Mouse (Mus musculus): ENCODE results near the gene Lrrc8b. TPM values are rescaled to one million over a fixed set of nuclear protein-coding genes. Genes with fewer than 3 reads are reported as not detected.

Lrrc8b gene
- polyA plus RNA-seq, 1 experiment from 2014 or later, result 5.4 TPM

- H3K36me3 ChIP-seq (ENCODE audit: control insufficient read depth, insufficient read depth, low read length), result peaks cover 16% of the 10 kb centered on the region
- H3K9ac ChIP-seq (ENCODE audit: low read length), result peak overlapping the region; percentile 95
- no peaks in the 10 kb centered on the region for H3K27me3 ChIP-seq (ENCODE audit: control insufficient read depth, insufficient read depth, low read length)
- no peaks in the 10 kb centered on the region for H3K9me3 ChIP-seq (ENCODE audit: control insufficient read depth, low read length)
- peak overlapping the region; percentile 99 to 100 for H3K27ac ChIP-seq (replicated peaks in 1 of 2; ENCODE audit: control insufficient read depth in 1 of 2, insufficient read depth in 1 of 2, low read depth in 2 of 2, low read length in 2 of 2)
- peaks cover 19 to 61% of the 10 kb centered on the region in 2 experiments for H3K4me1 ChIP-seq (ENCODE audit: control insufficient read depth in 2 of 2, insufficient read depth in 2 of 2, low read length in 2 of 2)
- ATAC-seq (ENCODE audit: insufficient number of reproducible peaks, insufficient read depth, low FRiP score, low read depth), result no peak
- peak overlapping the region; percentile 87 for H3K4me2 ChIP-seq (ENCODE audit: low read length)
- H3K4me3 ChIP-seq (ENCODE audit: control insufficient read depth in 1 of 2, insufficient read depth in 1 of 2, low read depth in 1 of 2, low read length in 2 of 2), result peak overlapping the region; percentile 81 to 88
- 0% methylated on average over 5 of the region's 5 CpGs for WGBS
Measured at GRCm38 (mm10) chr5:105519976-105520300, 104.4 kb downstream of the Lrrc8b start.

GRCm38 (mm10) chr5:105520442-105520965 lies 104.9 kb downstream of the Lrrc8b start:
- no peaks in the 10 kb centered on the region for H3K9me3 ChIP-seq (ENCODE audit: control insufficient read depth, low read length)
- peak overlapping the region; percentile 81 to 88 for H3K4me3 ChIP-seq (ENCODE audit: control insufficient read depth in 1 of 2, insufficient read depth in 1 of 2, low read depth in 1 of 2, low read length in 2 of 2)
- peaks cover 21% of the 10 kb centered on the region for H3K36me3 ChIP-seq (ENCODE audit: control insufficient read depth, insufficient read depth, low read length)
- peak overlapping the region; percentile 99 to 100 for H3K27ac ChIP-seq (replicated peaks in 1 of 2; ENCODE audit: control insufficient read depth in 1 of 2, insufficient read depth in 1 of 2, low read depth in 2 of 2, low read length in 2 of 2)
- H3K4me2 ChIP-seq (ENCODE audit: low read length), result peak overlapping the region; percentile 87
- H3K9ac ChIP-seq (ENCODE audit: low read length), result peak overlapping the region; percentile 95
- no peak for ATAC-seq (ENCODE audit: insufficient number of reproducible peaks, insufficient read depth, low FRiP score, low read depth)
- H3K4me1 ChIP-seq (ENCODE audit: control insufficient read depth in 2 of 2, insufficient read depth in 2 of 2, low read length in 2 of 2), result peaks cover 22 to 67% of the 10 kb centered on the region in 2 experiments
- whole genome bisulfite sequencing, result 17% methylated on average over 9 of the region's 9 CpGs
- no peaks in the 10 kb centered on the region for H3K27me3 ChIP-seq (ENCODE audit: control insufficient read depth, insufficient read depth, low read length)

GRCm38 (mm10) chr5:105523452-105523851 lies 107.9 kb downstream of the Lrrc8b start:
- H3K4me2 ChIP-seq (ENCODE audit: low read length), result peak overlapping the region; percentile 51
- H3K4me3 ChIP-seq (ENCODE audit: control insufficient read depth in 1 of 2, insufficient read depth in 1 of 2, low read depth in 1 of 2, low read length in 2 of 2), result no peak overlapping the region
- no peaks in the 10 kb centered on the region for H3K9me3 ChIP-seq (ENCODE audit: control insufficient read depth, low read length)
- 0 out of 2 replicates have a peak, but pooled peaks have one; percentile 31 for ATAC-seq (ENCODE audit: insufficient number of reproducible peaks, insufficient read depth, low FRiP score, low read depth)
- 21% methylated on average over 3 of the region's 3 CpGs for WGBS
- H3K27me3 ChIP-seq (ENCODE audit: control insufficient read depth, insufficient read depth, low read length), result no peaks in the 10 kb centered on the region
- H3K9ac ChIP-seq (ENCODE audit: low read length), result peak overlapping the region; percentile 51
- H3K27ac ChIP-seq (replicated peaks in 1 of 2; ENCODE audit: control insufficient read depth in 1 of 2, insufficient read depth in 1 of 2, low read depth in 2 of 2, low read length in 2 of 2), result peak overlapping the region; percentile 47 to 82
- H3K36me3 ChIP-seq (ENCODE audit: control insufficient read depth, insufficient read depth, low read length), result peaks cover 30% of the 10 kb centered on the region
- peaks cover 22 to 69% of the 10 kb centered on the region in 2 experiments for H3K4me1 ChIP-seq (ENCODE audit: control insufficient read depth in 2 of 2, insufficient read depth in 2 of 2, low read length in 2 of 2)

GRCm38 (mm10) chr5:105525004-105525403 lies 109.4 kb downstream of the Lrrc8b start:
- Histone ChIP-seq H3K9ac (ENCODE audit: low read length) (no peak overlapping the region), H3K4me1 (ENCODE audit: control insufficient read depth in 2 of 2, insufficient read depth in 2 of 2, low read length in 2 of 2) (peaks cover 20 to 83% of the 10 kb centered on the region in 2 experiments), H3K4me3 (ENCODE audit: control insufficient read depth in 1 of 2, insufficient read depth in 1 of 2, low read depth in 1 of 2, low read length in 2 of 2) (no peak overlapping the region), H3K27me3 (ENCODE audit: control insufficient read depth, insufficient read depth, low read length) (no peaks in the 10 kb centered on the region), H3K27ac (replicated peaks in 1 of 2; ENCODE audit: control insufficient read depth in 1 of 2, insufficient read depth in 1 of 2, low read depth in 2 of 2, low read length in 2 of 2) (peak overlapping the region; percentile 40 to 42), H3K36me3 (ENCODE audit: control insufficient read depth, insufficient read depth, low read length) (peaks cover 30% of the 10 kb centered on the region), H3K4me2 (ENCODE audit: low read length) (no peak overlapping the region), H3K9me3 (ENCODE audit: control insufficient read depth, low read length) (no peaks in the 10 kb centered on the region)
- ATAC-seq (ENCODE audit: insufficient number of reproducible peaks, insufficient read depth, low FRiP score, low read depth), result no peak
- 60% methylated on average over 12 of the region's 12 CpGs for WGBS

GRCm38 (mm10) chr5:105526107-105526645 lies 110.6 kb downstream of the Lrrc8b start:
- Histone ChIP-seq H3K4me2 (ENCODE audit: low read length) (no peak overlapping the region), H3K4me3 (ENCODE audit: control insufficient read depth in 1 of 2, insufficient read depth in 1 of 2, low read depth in 1 of 2, low read length in 2 of 2) (no peak overlapping the region), H3K27ac (replicated peaks in 1 of 2; ENCODE audit: control insufficient read depth in 1 of 2, insufficient read depth in 1 of 2, low read depth in 2 of 2, low read length in 2 of 2) (no peak overlapping the region), H3K4me1 (ENCODE audit: control insufficient read depth in 2 of 2, insufficient read depth in 2 of 2, low read length in 2 of 2) (peaks cover 23 to 86% of the 10 kb centered on the region in 2 experiments), H3K36me3 (ENCODE audit: control insufficient read depth, insufficient read depth, low read length) (peaks cover 30% of the 10 kb centered on the region), H3K9ac (ENCODE audit: low read length) (no peak overlapping the region), H3K9me3 (ENCODE audit: control insufficient read depth, low read length) (no peaks in the 10 kb centered on the region), H3K27me3 (ENCODE audit: control insufficient read depth, insufficient read depth, low read length) (no peaks in the 10 kb centered on the region)
- no peak for ATAC-seq (ENCODE audit: insufficient number of reproducible peaks, insufficient read depth, low FRiP score, low read depth)
- WGBS, result 82% methylated on average over 4 of the region's 4 CpGs

GRCm38 (mm10) chr5:105526766-105527165 lies 111.2 kb downstream of the Lrrc8b start:
- Histone ChIP-seq H3K36me3 (ENCODE audit: control insufficient read depth, insufficient read depth, low read length) (peaks cover 30% of the 10 kb centered on the region), H3K4me3 (ENCODE audit: control insufficient read depth in 1 of 2, insufficient read depth in 1 of 2, low read depth in 1 of 2, low read length in 2 of 2) (no peak overlapping the region), H3K9ac (ENCODE audit: low read length) (no peak overlapping the region), H3K4me1 (ENCODE audit: control insufficient read depth in 2 of 2, insufficient read depth in 2 of 2, low read length in 2 of 2) (peaks cover 23 to 87% of the 10 kb centered on the region in 2 experiments), H3K27me3 (ENCODE audit: control insufficient read depth, insufficient read depth, low read length) (no peaks in the 10 kb centered on the region), H3K4me2 (ENCODE audit: low read length) (no peak overlapping the region), H3K27ac (replicated peaks in 1 of 2; ENCODE audit: control insufficient read depth in 1 of 2, insufficient read depth in 1 of 2, low read depth in 2 of 2, low read length in 2 of 2) (peak overlapping the region; percentile 47 to 86), H3K9me3 (ENCODE audit: control insufficient read depth, low read length) (no peaks in the 10 kb centered on the region)
- ATAC-seq (ENCODE audit: insufficient number of reproducible peaks, insufficient read depth, low FRiP score, low read depth), result no peak
- WGBS, result 73% methylated on average over 9 of the region's 9 CpGs

GRCm38 (mm10) chr5:105527477-105528331 lies 112.1 kb downstream of the Lrrc8b start:
- peaks cover 22 to 79% of the 10 kb centered on the region in 2 experiments for H3K4me1 ChIP-seq (ENCODE audit: control insufficient read depth in 2 of 2, insufficient read depth in 2 of 2, low read length in 2 of 2)

More at GRCm38 (mm10) chr5:105527477-105528331, 112.1 kb downstream of the Lrrc8b start:
- 38% methylated on average over 23 of the region's 23 CpGs for WGBS
- peak overlapping the region; percentile 49 for H3K9ac ChIP-seq (ENCODE audit: low read length)
- H3K9me3 ChIP-seq (ENCODE audit: control insufficient read depth, low read length), result no peaks in the 10 kb centered on the region
- H3K4me3 ChIP-seq (ENCODE audit: control insufficient read depth in 1 of 2, insufficient read depth in 1 of 2, low read depth in 1 of 2, low read length in 2 of 2), result peak overlapping the region; percentile 19 to 25; a peak in 3 of 4 replicates
- no peaks in the 10 kb centered on the region for H3K27me3 ChIP-seq (ENCODE audit: control insufficient read depth, insufficient read depth, low read length)
- H3K36me3 ChIP-seq (ENCODE audit: control insufficient read depth, insufficient read depth, low read length), result peaks cover 26% of the 10 kb centered on the region
- peak overlapping the region; percentile 63 for H3K4me2 ChIP-seq (ENCODE audit: low read length)
- peak; percentile 85 for ATAC-seq (ENCODE audit: insufficient number of reproducible peaks, insufficient read depth, low FRiP score, low read depth)
- peak overlapping the region; percentile 78 to 86 for H3K27ac ChIP-seq (replicated peaks in 1 of 2; ENCODE audit: control insufficient read depth in 1 of 2, insufficient read depth in 1 of 2, low read depth in 2 of 2, low read length in 2 of 2)
